ENCODE assay signal across 23 mouse cellular contexts in genomic region chr10:43855916-43856315, GRCm38 (mm10). TPM values are rescaled to one million over a fixed set of nuclear protein-coding genes. Genes with fewer than 3 reads are reported as not detected.
DNase-seq lines count a peak whose midpoint lies in the region; ATAC-seq and TF ChIP-seq lines count a peak whose summit lies in the region.
"Had no signal": no experiment of that assay in that cellular context is flagged by ENCODE, and none has a peak within 500 bp of the region (broad histone marks: within the 10 kb centered on the region; RNA-seq: fewer than 3 reads in every experiment).

No protein-coding gene starts in this region.

- peaks cover 5% of the 10 kb centered on the region for H3K4me1 ChIP-seq in bone marrow, adult 2 months (ENCODE audit: control insufficient read depth, insufficient read depth, low read length)
- H3K4me1 ChIP-seq in stomach, postnatal 0 days (replicated peaks; ENCODE audit: control insufficient read depth, insufficient read depth): no peaks in the 10 kb centered on the region
- H3K4me1 ChIP-seq in kidney, embryonic 14.5 days (ENCODE audit: control insufficient read depth, insufficient read depth, low read length): no peaks in the 10 kb centered on the region
- H3K4me1 ChIP-seq: forebrain, embryonic 10.5 days; hindbrain, embryonic 15.5 days; intestine, embryonic 15.5 days; limb, embryonic 12.5 days; liver, embryonic 15.5 days; neural tube, embryonic 15.5 days had no signal

- H3K4me2 ChIP-seq in stomach, postnatal 0 days (replicated peaks; ENCODE audit: low read depth): no peak overlapping the region
- H3K4me2 ChIP-seq in kidney, embryonic 14.5 days (replicated peaks; ENCODE audit: low read depth, low read length): no peak overlapping the region
- H3K4me2 ChIP-seq: hindbrain, embryonic 15.5 days; intestine, embryonic 15.5 days; limb, embryonic 12.5 days; liver, embryonic 15.5 days; neural tube, embryonic 15.5 days had no signal

- DNase-seq in stomach, postnatal 0 days (ENCODE audit: low spot score): no peak
- DNase-seq in adrenal gland, postnatal 10 days: no peak
- DNase-seq in heart, adult 9 months (ENCODE audit: low spot score in 2 of 2): no peak
- DNase-seq: adrenal gland, postnatal 25 days; cerebellum, adult 11-12 months; cerebellum, postnatal 14 days; gastrocnemius, postnatal 14 days; heart, postnatal 4 days; kidney, adult 8-10 months; kidney, postnatal 36 days; thymus, adult 2 months had no signal

- no peaks in the 10 kb centered on the region for H3K27me3 ChIP-seq in stomach, postnatal 0 days (ENCODE audit: control insufficient read depth, insufficient read depth, low read length)
- no peaks in the 10 kb centered on the region for H3K27me3 ChIP-seq in kidney, embryonic 14.5 days (ENCODE audit: control insufficient read depth, insufficient read depth, low read length)
- H3K27me3 ChIP-seq: hindbrain, embryonic 15.5 days; intestine, embryonic 15.5 days; limb, embryonic 12.5 days; liver, embryonic 15.5 days; neural tube, embryonic 15.5 days had no signal

- no peaks in the 10 kb centered on the region for H3K36me3 ChIP-seq in stomach, postnatal 0 days (ENCODE audit: control insufficient read depth, insufficient read depth, low read length)
- H3K36me3 ChIP-seq in kidney, embryonic 14.5 days (ENCODE audit: control insufficient read depth, insufficient read depth, low read length): no peaks in the 10 kb centered on the region
- H3K36me3 ChIP-seq: forebrain, embryonic 10.5 days; hindbrain, embryonic 15.5 days; intestine, embryonic 15.5 days; limb, embryonic 12.5 days; liver, embryonic 15.5 days; neural tube, embryonic 15.5 days had no signal

- TF ChIP-seq CTCF in bone marrow, adult 2 months (IDR thresholded peaks at IDR 0.05; ENCODE audit: control insufficient read depth, insufficient read depth, low read length): no peak
- TF ChIP-seq CTCF in stomach, postnatal 0 days (IDR thresholded peaks at IDR 0.05; ENCODE audit: low read depth): no peak

- ATAC-seq in granulocyte monocyte progenitor cell, adult 5-6 weeks (replicated peaks; ENCODE audit: poor library complexity, severe bottlenecking): peak; percentile 39
- peak; percentile 65 for ATAC-seq in megakaryocyte, adult 5-6 weeks (ENCODE audit: poor library complexity, severe bottlenecking)
- peak; percentile 26; the same call in 1 of the 2 replicates for ATAC-seq in stomach, postnatal 0 days (ENCODE audit: low FRiP score, low TSS enrichment)
- ATAC-seq in kidney, embryonic 14.5 days (ENCODE audit: low FRiP score, low TSS enrichment): no peak
- ATAC-seq: forebrain, embryonic 16.5 days; intestine, embryonic 15.5 days; midbrain, embryonic 16.5 days had no signal

- TF ChIP-seq EP300 in stomach, postnatal 0 days (optimal IDR thresholded peaks at IDR 0.05): no peak

- H3K9me3 ChIP-seq in stomach, postnatal 0 days (ENCODE audit: control insufficient read depth, low read length): no peaks in the 10 kb centered on the region
- H3K9me3 ChIP-seq in kidney, embryonic 14.5 days (ENCODE audit: control insufficient read depth, low read length): peaks cover 4% of the 10 kb centered on the region; the same call in 1 of the 2 replicates
- H3K9me3 ChIP-seq: forebrain, embryonic 10.5 days; hindbrain, embryonic 15.5 days; intestine, embryonic 15.5 days; liver, embryonic 15.5 days; neural tube, embryonic 15.5 days had no signal

- 73% methylated on average over 9 of the region's 9 CpGs for WGBS in bone marrow, adult 2 months
- WGBS in stomach, postnatal 0 days: 95% methylated on average over 9 of the region's 9 CpGs
- 97% methylated on average over 9 of the region's 9 CpGs for WGBS in kidney, embryonic 14.5 days

- H3K27ac ChIP-seq in bone marrow, adult 2 months (ENCODE audit: control insufficient read depth, insufficient read depth, low read depth, low read length, poor library complexity): peak overlapping the region; percentile 44; the same call in 1 of the 2 replicates
- no peak overlapping the region for H3K27ac ChIP-seq in stomach, postnatal 0 days (replicated peaks)
- H3K27ac ChIP-seq in kidney, embryonic 14.5 days (ENCODE audit: low read depth, low read length): no peak overlapping the region
- H3K27ac ChIP-seq: forebrain, embryonic 10.5 days; hindbrain, embryonic 15.5 days; intestine, embryonic 15.5 days; limb, embryonic 12.5 days; neural tube, embryonic 15.5 days had no signal

- no peak overlapping the region for H3K4me3 ChIP-seq in bone marrow, adult 2 months (replicated peaks; ENCODE audit: control insufficient read depth, low read depth, low read length)
- H3K4me3 ChIP-seq in stomach, postnatal 0 days (ENCODE audit: low read depth, low read length): no peak overlapping the region
- H3K4me3 ChIP-seq in kidney, embryonic 14.5 days (ENCODE audit: low read length): no peak overlapping the region
- H3K4me3 ChIP-seq: forebrain, embryonic 10.5 days; hindbrain, embryonic 15.5 days; intestine, embryonic 15.5 days; limb, embryonic 12.5 days; liver, embryonic 15.5 days; neural tube, embryonic 15.5 days had no signal

- H3K9ac ChIP-seq in stomach, postnatal 0 days (ENCODE audit: low read length): no peak overlapping the region
- no peak overlapping the region for H3K9ac ChIP-seq in kidney, embryonic 14.5 days (ENCODE audit: low read depth, low read length)
- H3K9ac ChIP-seq: hindbrain, embryonic 15.5 days; intestine, embryonic 15.5 days; limb, embryonic 12.5 days; liver, embryonic 15.5 days; neural tube, embryonic 15.5 days had no signal

- TF ChIP-seq POLR2A in bone marrow, adult 2 months (IDR thresholded peaks at IDR 0.05; ENCODE audit: borderline replicate concordance, control insufficient read depth, low read depth, low read length): no peak

RNA-seq across cellular contexts. Expression of gene Qrsl1, which starts 45.6 kb away (rescaled TPM):
- 6.2 and 10.4 TPM in 2 replicates for polyA plus RNA-seq in bone marrow, adult 2 months (2011; ENCODE audit: insufficient read depth, insufficient read length, low replicate concordance, missing spikeins)
- total RNA-seq in granulocyte monocyte progenitor cell, adult 5-6 weeks (2014; fragmentation: Nextera tagmentation): 20.7 and 32.6 TPM in 2 replicates
- total RNA-seq in granulocyte monocyte progenitor cell, adult 5-6 weeks (2017): 12.1 and 19.4 TPM in 2 replicates
- 13.3 and 18.1 TPM in 2 replicates for total RNA-seq in megakaryocyte, adult 5-6 weeks (2015)
- total RNA-seq in megakaryocyte, adult 5-6 weeks (2017): 10.2 and 11.2 TPM in 2 replicates
- polyA plus RNA-seq in stomach, postnatal 0 days (2015; fragmentation: Nextera tagmentation; extraction: Ambion mirVana): 13.2 and 13.4 TPM in 2 replicates
- 26.3 and 33.1 TPM in 2 replicates for polyA plus RNA-seq in kidney, embryonic 14.5 days (2014; fragmentation: Nextera tagmentation; extraction: Ambion mirVana)
- 10 to 100 TPM; 14.1 to 20.0 TPM for total RNA-seq in adrenal gland, postnatal 10 days (2021)

RNA-seq across cellular contexts. Expression of gene Rtn4ip1, which starts 45.7 kb away (rescaled TPM):
- polyA plus RNA-seq in bone marrow, adult 2 months (2011; ENCODE audit: insufficient read depth, insufficient read length, low replicate concordance, missing spikeins): 8.6 and 15.5 TPM in 2 replicates
- 13.7 and 26.7 TPM in 2 replicates for total RNA-seq in granulocyte monocyte progenitor cell, adult 5-6 weeks (2014; fragmentation: Nextera tagmentation)
- 12.8 and 13.1 TPM in 2 replicates for total RNA-seq in granulocyte monocyte progenitor cell, adult 5-6 weeks (2017)
- total RNA-seq in megakaryocyte, adult 5-6 weeks (2015): 8.7 and 9.1 TPM in 2 replicates
- 4.6 and 8.1 TPM in 2 replicates for total RNA-seq in megakaryocyte, adult 5-6 weeks (2017)
- polyA plus RNA-seq in stomach, postnatal 0 days (2015; fragmentation: Nextera tagmentation; extraction: Ambion mirVana): 7.4 and 7.6 TPM in 2 replicates
- polyA plus RNA-seq in kidney, embryonic 14.5 days (2014; fragmentation: Nextera tagmentation; extraction: Ambion mirVana): 7.8 and 15.8 TPM in 2 replicates
- total RNA-seq in adrenal gland, postnatal 10 days (2021): 10 to 100 TPM; 24.2 to 33.2 TPM
